Mouse (Mus musculus): ENCODE results near the gene Scfd2.

Gene Scfd2

DNA sequence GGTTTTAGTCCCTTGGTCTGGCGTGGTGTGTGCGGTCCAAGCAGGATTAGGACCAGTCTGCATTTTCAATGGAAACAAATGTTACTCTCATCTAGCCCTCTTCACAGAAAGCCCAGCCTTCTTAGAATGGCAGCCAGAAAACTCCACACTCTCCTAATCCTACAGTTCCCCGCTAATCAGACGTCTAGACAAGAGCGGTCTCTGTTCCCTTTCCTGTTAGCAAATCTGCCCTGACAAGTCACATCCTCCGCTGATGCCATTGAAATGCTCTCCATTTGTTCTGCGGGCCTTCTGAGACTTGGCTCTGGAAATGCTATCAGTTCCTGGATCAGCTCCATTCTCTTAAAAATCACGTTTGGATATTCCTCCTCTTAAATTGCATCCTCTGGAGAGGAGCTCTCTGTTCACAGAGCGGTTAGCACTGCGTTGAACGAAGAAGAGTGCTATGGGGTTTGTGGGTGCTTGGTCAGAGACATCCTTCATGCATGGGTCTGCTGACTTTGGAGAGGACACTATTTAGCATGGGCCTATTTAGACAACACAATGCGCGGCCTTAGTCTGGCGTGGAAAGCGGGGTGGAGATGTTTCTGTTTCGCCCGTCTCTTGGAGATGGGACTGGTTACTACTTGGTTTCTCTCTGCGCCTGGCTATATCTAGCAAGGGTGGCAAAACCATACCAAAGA is 358.3 kb downstream of the Scfd2 start:
- DNase-seq (ENCODE audit: low read depth), result peak; percentile 48

DNA sequence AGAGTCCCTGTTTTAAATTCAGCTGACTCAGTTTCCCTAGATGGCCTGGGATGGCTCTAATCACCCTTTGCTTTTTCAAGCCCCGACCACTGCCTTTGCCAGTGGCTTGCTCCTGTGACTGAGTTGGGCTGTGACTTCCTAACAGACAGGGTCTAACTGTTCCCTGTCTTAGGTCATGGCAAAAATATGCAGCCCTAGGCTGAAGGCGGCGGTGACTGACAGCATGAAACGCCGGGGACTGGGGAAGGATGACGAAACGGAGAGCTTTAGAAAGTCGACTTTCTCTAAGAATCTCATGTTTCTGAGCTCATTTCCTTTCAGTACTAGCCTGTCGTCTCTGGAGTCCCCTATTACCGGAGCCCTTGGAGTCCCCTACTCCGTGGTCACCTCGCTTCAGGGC is 359.4 kb downstream of the Scfd2 start:
- no peak for DNase-seq (ENCODE audit: low read depth)

DNA sequence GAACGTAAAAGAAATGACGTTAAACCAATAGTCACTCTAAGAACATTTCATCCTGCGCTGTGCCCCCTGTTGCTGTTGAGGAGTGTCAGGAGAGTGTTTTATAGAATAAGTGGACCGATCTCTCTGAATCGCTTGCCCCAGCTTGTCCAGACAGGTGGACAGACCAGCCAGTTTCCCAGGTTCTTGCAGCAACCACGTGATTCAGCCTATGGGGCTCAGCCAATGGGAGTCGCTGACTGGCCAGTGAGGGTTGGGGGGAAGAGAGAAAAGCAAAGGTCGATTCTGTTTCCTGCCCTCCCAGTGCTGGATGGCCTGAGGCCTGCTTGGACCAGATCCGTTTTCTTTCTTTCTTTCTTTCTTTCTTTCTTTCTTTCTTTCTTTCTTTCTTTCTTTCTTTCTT is 359.8 kb downstream of the Scfd2 start:
- no peak for DNase-seq (ENCODE audit: low read depth)

DNA sequence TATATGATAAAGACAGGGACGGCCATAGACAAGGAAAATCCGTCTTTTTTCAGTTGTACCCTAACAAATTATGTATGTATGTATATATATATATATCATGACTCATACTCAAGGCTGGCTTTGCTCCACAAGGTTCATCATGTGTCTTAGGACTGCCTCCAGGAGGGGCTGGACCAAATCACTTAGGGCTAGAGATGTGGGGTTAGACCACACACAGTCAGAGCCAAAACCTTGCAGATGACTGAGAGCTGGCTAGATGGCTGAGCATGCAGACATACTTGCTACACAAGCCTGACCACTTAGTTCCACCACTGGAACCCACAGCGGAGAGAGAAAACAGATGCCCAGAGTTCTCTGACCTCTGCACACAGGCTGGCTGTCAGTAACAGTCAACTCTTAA is 363.5 kb downstream of the Scfd2 start:
- DNase-seq (ENCODE audit: low read depth), result no peak

GRCm38 (mm10) chr5:74166642-74167041 is 364.9 kb downstream of the Scfd2 start:
- no peak for DNase-seq (ENCODE audit: low read depth)

GRCm38 (mm10) chr5:74164547-74164946 is 367.0 kb downstream of the Scfd2 start:
- DNase-seq (ENCODE audit: low read depth), result no peak

- no peak for DNase-seq (ENCODE audit: low read depth)
These were observed 368.4 kb downstream of the Scfd2 start for GRCm38 (mm10) chr5:74163141-74163540.

GRCm38 (mm10) chr5:74162013-74162412 is 369.5 kb downstream of the Scfd2 start:
- no peak for DNase-seq (ENCODE audit: low read depth)

GRCm38 (mm10) chr5:74161297-74161926 is 370.1 kb downstream of the Scfd2 start:
- no peak for DNase-seq (ENCODE audit: low read depth)

DNA sequence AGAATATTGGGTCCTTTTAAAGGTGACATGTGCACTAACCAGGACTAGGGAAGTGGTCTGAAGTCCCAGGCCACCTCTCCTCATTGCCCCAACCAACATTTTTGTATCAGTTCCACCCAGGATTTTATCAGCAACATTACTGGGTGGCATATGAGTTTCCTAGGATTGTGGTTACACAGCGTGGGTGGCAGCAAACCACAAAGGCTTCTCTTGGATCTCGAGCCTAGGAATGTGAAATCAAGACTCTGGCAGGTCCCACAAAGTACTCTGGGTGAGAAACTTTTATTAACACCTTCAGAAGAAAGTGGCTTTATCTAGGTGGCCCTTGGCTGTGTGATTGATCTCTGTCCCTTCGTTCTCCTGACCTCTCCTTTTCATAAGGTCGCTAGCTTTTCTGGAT is 371.2 kb downstream of the Scfd2 start:
- no peak for DNase-seq (ENCODE audit: low read depth)

DNA sequence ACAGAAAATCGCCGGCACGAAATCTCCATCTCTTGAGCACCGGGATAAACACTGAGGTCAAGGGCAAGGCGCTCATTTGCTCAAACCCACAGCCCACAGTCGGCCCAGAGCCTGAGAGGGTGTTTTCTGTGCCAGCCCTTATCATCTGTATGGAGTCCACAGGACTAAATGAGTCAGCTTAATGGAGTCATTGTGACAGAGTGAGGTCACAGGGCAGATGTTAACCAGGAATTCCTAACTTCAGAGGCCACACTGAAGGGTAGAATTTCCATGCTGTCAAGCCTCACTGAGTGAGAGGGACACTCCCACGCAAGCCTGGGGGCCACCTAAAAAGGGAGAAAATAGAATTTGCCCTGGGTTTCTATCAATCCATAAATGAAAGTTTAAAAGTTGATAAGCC is 371.7 kb downstream of the Scfd2 start:
- peak; percentile 49 for DNase-seq (ENCODE audit: low read depth)

GRCm38 (mm10) chr5:74158929-74159632 is 372.5 kb downstream of the Scfd2 start:
- no peak for DNase-seq (ENCODE audit: low read depth)

GRCm38 (mm10) chr5:74155860-74156351 is 375.7 kb downstream of the Scfd2 start:
- no peak for DNase-seq (ENCODE audit: low read depth)
